18 mouse cellular contexts compared by ENCODE assay signal in the genomic region with DNA sequence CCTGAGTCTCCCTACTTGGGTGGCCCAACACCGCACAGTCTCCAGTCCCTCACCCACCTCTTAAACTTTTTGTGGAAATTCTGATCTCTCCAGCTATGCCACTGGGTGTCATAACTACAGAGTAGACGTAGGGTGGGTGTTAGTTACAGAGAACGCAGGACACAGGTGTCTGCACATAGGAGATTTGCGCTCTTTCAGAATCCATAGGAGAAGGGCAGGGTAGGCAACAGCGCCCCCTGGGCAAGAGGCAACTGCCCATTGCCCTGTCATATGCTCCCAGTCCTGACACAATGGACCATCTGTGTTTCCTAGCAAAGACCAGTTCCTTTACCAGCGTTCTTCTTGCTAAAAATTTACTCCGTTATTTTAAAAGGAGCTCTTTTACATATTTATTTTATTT. TPM values are rescaled to one million over a fixed set of nuclear protein-coding genes. Genes with fewer than 3 reads are reported as not detected.
A peak's percentile ranks its signal among the peaks of the same experiment; 100 is the strongest.
DNase-seq lines count a peak whose midpoint lies in the region; ATAC-seq and TF ChIP-seq lines count a peak whose summit lies in the region.
"Had no signal": no experiment of that assay in that cellular context is flagged by ENCODE, and none has a peak within 500 bp of the region (broad histone marks: within the 10 kb centered on the region; RNA-seq: fewer than 3 reads in every experiment).

No protein-coding gene starts in this region.

- no peak overlapping the region for H3K9ac ChIP-seq in hindbrain, postnatal 0 days (replicated peaks; ENCODE audit: low read length)
- no peak overlapping the region for H3K9ac ChIP-seq in hindbrain, embryonic 12.5 days
- H3K9ac ChIP-seq in midbrain, postnatal 0 days (replicated peaks; ENCODE audit: low read length, poor library complexity, severe bottlenecking) = no peak overlapping the region
- H3K9ac ChIP-seq in midbrain, embryonic 15.5 days = no peak overlapping the region
- H3K9ac ChIP-seq: forebrain, embryonic 13.5 days had no signal

- WGBS in hindbrain, postnatal 0 days = 18% methylated on average over 7 of the region's 7 CpGs
- WGBS in hindbrain, embryonic 12.5 days = 21% methylated on average over 7 of the region's 7 CpGs
- 26% methylated on average over 7 of the region's 7 CpGs for WGBS in midbrain, postnatal 0 days
- 23% methylated on average over 7 of the region's 7 CpGs for WGBS in midbrain, embryonic 15.5 days

- H3K36me3 ChIP-seq in hindbrain, postnatal 0 days (ENCODE audit: insufficient read depth, low read length) = no peaks in the 10 kb centered on the region
- no peaks in the 10 kb centered on the region for H3K36me3 ChIP-seq in hindbrain, embryonic 12.5 days
- H3K36me3 ChIP-seq in midbrain, postnatal 0 days (ENCODE audit: insufficient read depth, low read length) = no peaks in the 10 kb centered on the region
- H3K36me3 ChIP-seq in midbrain, embryonic 15.5 days (replicated peaks) = no peaks in the 10 kb centered on the region
- H3K36me3 ChIP-seq: embryonic facial prominence, embryonic 10.5 days; hindbrain, embryonic 10.5 days had no signal

- TF ChIP-seq CTCF in hindbrain, postnatal 0 days (IDR thresholded peaks at IDR 0.05; ENCODE audit: low read depth) = peak; percentile 37
- TF ChIP-seq CTCF in midbrain, postnatal 0 days (IDR thresholded peaks at IDR 0.05) = peak; percentile 15; the same call in 1 of the 2 replicates

- no peak overlapping the region for H3K27ac ChIP-seq in hindbrain, postnatal 0 days
- no peak overlapping the region for H3K27ac ChIP-seq in hindbrain, embryonic 12.5 days
- H3K27ac ChIP-seq in midbrain, postnatal 0 days (ENCODE audit: low read depth, low read length) = no peak overlapping the region
- H3K27ac ChIP-seq in midbrain, embryonic 15.5 days = no peak overlapping the region
- H3K27ac ChIP-seq: embryonic facial prominence, embryonic 10.5 days; forebrain, embryonic 13.5 days; hindbrain, embryonic 10.5 days had no signal

- peaks cover 85% of the 10 kb centered on the region for H3K27me3 ChIP-seq in hindbrain, postnatal 0 days (ENCODE audit: insufficient read depth, low read length)
- H3K27me3 ChIP-seq in hindbrain, embryonic 12.5 days = peaks cover 99% of the 10 kb centered on the region
- H3K27me3 ChIP-seq in midbrain, postnatal 0 days (ENCODE audit: insufficient read depth, low read length) = peaks cover 69% of the 10 kb centered on the region
- H3K27me3 ChIP-seq in midbrain, embryonic 15.5 days (replicated peaks) = peaks cover 89% of the 10 kb centered on the region

- no peaks in the 10 kb centered on the region for H3K4me1 ChIP-seq in hindbrain, postnatal 0 days (ENCODE audit: insufficient read depth, low read length)
- H3K4me1 ChIP-seq in hindbrain, embryonic 12.5 days = peaks cover 5% of the 10 kb centered on the region; the same call in 1 of the 2 replicates
- no peaks in the 10 kb centered on the region for H3K4me1 ChIP-seq in midbrain, postnatal 0 days (ENCODE audit: insufficient read depth, low read length)
- H3K4me1 ChIP-seq in midbrain, embryonic 15.5 days = peaks cover 8% of the 10 kb centered on the region; the same call in 1 of the 2 replicates
- H3K4me1 ChIP-seq: embryonic facial prominence, embryonic 10.5 days; forebrain, embryonic 13.5 days; hindbrain, embryonic 10.5 days had no signal

- no peak for ATAC-seq in hindbrain, postnatal 0 days
- no peak for ATAC-seq in hindbrain, embryonic 12.5 days (ENCODE audit: low FRiP score)
- no peak for ATAC-seq in midbrain, postnatal 0 days (ENCODE audit: low FRiP score)
- no peak for ATAC-seq in midbrain, embryonic 15.5 days (replicated peaks)
- ATAC-seq: forebrain, embryonic 13.5 days had no signal

- no peak overlapping the region for H3K4me3 ChIP-seq in hindbrain, postnatal 0 days (ENCODE audit: low read length)
- H3K4me3 ChIP-seq in hindbrain, embryonic 12.5 days = no peak overlapping the region
- H3K4me3 ChIP-seq in midbrain, postnatal 0 days (ENCODE audit: low read depth, low read length) = no peak overlapping the region
- no peak overlapping the region for H3K4me3 ChIP-seq in midbrain, embryonic 15.5 days
- H3K4me3 ChIP-seq: embryonic facial prominence, embryonic 10.5 days; forebrain, embryonic 13.5 days; hindbrain, embryonic 10.5 days; myocyte had no signal

- no peaks in the 10 kb centered on the region for H3K9me3 ChIP-seq in hindbrain, postnatal 0 days (ENCODE audit: low read length)
- H3K9me3 ChIP-seq in hindbrain, embryonic 12.5 days (replicated peaks) = no peaks in the 10 kb centered on the region
- H3K9me3 ChIP-seq in midbrain, postnatal 0 days (ENCODE audit: low read length) = no peaks in the 10 kb centered on the region
- H3K9me3 ChIP-seq in midbrain, embryonic 15.5 days = no peaks in the 10 kb centered on the region
- H3K9me3 ChIP-seq: embryonic facial prominence, embryonic 10.5 days; forebrain, embryonic 13.5 days; hindbrain, embryonic 10.5 days had no signal

- DNase-seq in hindbrain, postnatal 0 days (ENCODE audit: low spot score) = no peak
- DNase-seq in midbrain, postnatal 0 days (ENCODE audit: low spot score) = no peak
- DNase-seq in NIH3T3 (ENCODE audit: low read depth) = peak; percentile 23
- peak; percentile 49 for DNase-seq in naive thymus-derived CD4-positive, alpha-beta T cell, adult 2 months (ENCODE audit: low read depth)
- no peak for DNase-seq in cerebellum, adult 11-12 months
- DNase-seq in embryo, embryonic 11 days = no peak
- DNase-seq: cerebellum, adult 11 months; heart, adult 18-20 months; kidney, postnatal 14 days had no signal

- H3K4me2 ChIP-seq in hindbrain, postnatal 0 days (ENCODE audit: low read depth, low read length) = no peak overlapping the region
- H3K4me2 ChIP-seq in hindbrain, embryonic 12.5 days (replicated peaks) = no peak overlapping the region
- H3K4me2 ChIP-seq in midbrain, postnatal 0 days (ENCODE audit: low read depth, low read length, poor library complexity, severe bottlenecking) = no peak overlapping the region
- no peak overlapping the region for H3K4me2 ChIP-seq in midbrain, embryonic 15.5 days
- H3K4me2 ChIP-seq: forebrain, embryonic 13.5 days had no signal

RNA-seq across cellular contexts. Expression of gene Urad, which starts 4.2 kb away (rescaled TPM):
- not detected in 2 replicates for total RNA-seq in hindbrain, postnatal 0 days (2014; rRNA removed)
- polyA plus RNA-seq in hindbrain, postnatal 0 days (2015; fragmentation: Nextera tagmentation; extraction: Ambion mirVana) = not detected in 2 replicates
- not detected in 2 replicates for polyA plus RNA-seq in hindbrain, embryonic 12.5 days (2016; fragmentation: Nextera tagmentation; extraction: Ambion mirVana)
- total RNA-seq in midbrain, postnatal 0 days (2014; rRNA removed) = not detected in 2 replicates
- not detected in 2 replicates for polyA plus RNA-seq in midbrain, postnatal 0 days (2015; fragmentation: Nextera tagmentation; extraction: Ambion mirVana)
- polyA plus RNA-seq in midbrain, embryonic 15.5 days (2015; fragmentation: Nextera tagmentation; extraction: Ambion mirVana) = not detected in 2 replicates
- total RNA-seq: heart, adult 18-20 months; left cerebral cortex, postnatal 10 days had no signal
- polyA plus RNA-seq: embryonic facial prominence, embryonic 10.5 days; forebrain, embryonic 13.5 days; hindbrain, embryonic 10.5 days; myocyte; urinary bladder, adult 2 months had no signal

RNA-seq across cellular contexts. Expression of gene Cdx2, which starts 10.9 kb away (rescaled TPM):
- total RNA-seq in hindbrain, postnatal 0 days (2014; rRNA removed) = not detected in 2 replicates
- polyA plus RNA-seq in hindbrain, postnatal 0 days (2015; fragmentation: Nextera tagmentation; extraction: Ambion mirVana) = not detected in 2 replicates
- polyA plus RNA-seq in hindbrain, embryonic 12.5 days (2016; fragmentation: Nextera tagmentation; extraction: Ambion mirVana) = not detected in 2 replicates
- not detected in 2 replicates for total RNA-seq in midbrain, postnatal 0 days (2014; rRNA removed)
- not detected in 2 replicates for polyA plus RNA-seq in midbrain, postnatal 0 days (2015; fragmentation: Nextera tagmentation; extraction: Ambion mirVana)
- polyA plus RNA-seq in midbrain, embryonic 15.5 days (2015; fragmentation: Nextera tagmentation; extraction: Ambion mirVana) = not detected in 2 replicates
- total RNA-seq: adrenal gland, adult 18-20 months; heart, adult 18-20 months; left cerebral cortex, postnatal 10 days had no signal
- polyA plus RNA-seq: embryonic facial prominence, embryonic 10.5 days; forebrain, embryonic 13.5 days; hindbrain, embryonic 10.5 days; myocyte; urinary bladder, adult 2 months had no signal

RNA-seq across cellular contexts. Expression of gene Pdx1, which starts 48.2 kb away (rescaled TPM):
- not detected in 2 replicates for total RNA-seq in hindbrain, postnatal 0 days (2014; rRNA removed)
- polyA plus RNA-seq in hindbrain, postnatal 0 days (2015; fragmentation: Nextera tagmentation; extraction: Ambion mirVana) = not detected in 2 replicates
- not detected in 2 replicates for polyA plus RNA-seq in hindbrain, embryonic 12.5 days (2016; fragmentation: Nextera tagmentation; extraction: Ambion mirVana)
- not detected in 2 replicates for total RNA-seq in midbrain, postnatal 0 days (2014; rRNA removed)
- polyA plus RNA-seq in midbrain, postnatal 0 days (2015; fragmentation: Nextera tagmentation; extraction: Ambion mirVana) = not detected in 2 replicates
- polyA plus RNA-seq in midbrain, embryonic 15.5 days (2015; fragmentation: Nextera tagmentation; extraction: Ambion mirVana) = not detected in 2 replicates
- total RNA-seq: adrenal gland, adult 18-20 months; heart, adult 18-20 months; left cerebral cortex, postnatal 10 days had no signal
- polyA plus RNA-seq: embryonic facial prominence, embryonic 10.5 days; forebrain, embryonic 13.5 days; hindbrain, embryonic 10.5 days; myocyte; urinary bladder, adult 2 months had no signal

Comparison
In these comparisons a context has a peak if more than half of its experiments do, and no peak if none do; other contexts are left out.
1. DNase-seq: peak in NIH3T3 (single experiment) and naive thymus-derived CD4-positive, alpha-beta T cell, adult 2 months (single experiment); none in hindbrain, postnatal 0 days (single experiment), midbrain, postnatal 0 days (single experiment), cerebellum, adult 11-12 months (single experiment) and embryo, embryonic 11 days (single experiment).